Mouse (Mus musculus): ENCODE results near the gene Ephb2. TPM values are rescaled to one million over a fixed set of nuclear protein-coding genes. Genes with fewer than 3 reads are reported as not detected.

Ephb2 gene
- polyA plus RNA-seq, 1 experiment from 2014 or later, result 19.6 TPM

DNA sequence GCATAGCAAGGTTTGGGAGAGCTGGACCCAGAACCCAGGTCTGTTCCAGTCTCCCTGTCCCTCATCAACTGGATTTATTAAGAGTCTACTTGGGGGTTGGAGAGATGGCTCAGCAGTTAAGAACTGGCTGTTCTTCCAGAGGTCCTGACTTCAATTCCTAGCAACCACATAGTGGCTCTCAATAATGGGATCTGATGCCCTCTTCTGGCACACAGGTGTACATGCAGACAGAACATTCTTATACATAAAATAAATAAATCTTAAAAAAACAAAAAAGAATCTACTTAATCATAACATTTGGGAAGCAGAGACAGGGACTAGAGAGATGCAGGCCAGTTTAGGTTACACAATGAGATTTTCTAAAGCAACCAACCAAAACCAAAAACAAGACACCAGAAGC, 199.8 kb downstream of the Ephb2 start:
- Histone ChIP-seq H3K4me1 (ENCODE audit: control insufficient read depth, insufficient read depth, low read length) (0 out of 2 replicates have a peak, but pooled peaks cover 3% of the 10 kb centered on the region), H3K4me2 (ENCODE audit: low read depth, low read length) (no peak overlapping the region), H3K27me3 (ENCODE audit: control insufficient read depth, insufficient read depth, low read length) (peaks cover 3% of the 10 kb centered on the region; the same call in 1 of the 2 replicates), H3K9ac (replicated peaks; ENCODE audit: low read depth, low read length) (no peak overlapping the region), H3K4me3 (ENCODE audit: low read depth, low read length) (no peak overlapping the region), H3K9me3 (ENCODE audit: control insufficient read depth, low read length) (no peaks in the 10 kb centered on the region), H3K27ac (ENCODE audit: low read depth, low read length) (no peak overlapping the region), H3K36me3 (ENCODE audit: control insufficient read depth, insufficient read depth, low read length) (no peaks in the 10 kb centered on the region)
- ATAC-seq (ENCODE audit: low read depth), result no peak

DNA sequence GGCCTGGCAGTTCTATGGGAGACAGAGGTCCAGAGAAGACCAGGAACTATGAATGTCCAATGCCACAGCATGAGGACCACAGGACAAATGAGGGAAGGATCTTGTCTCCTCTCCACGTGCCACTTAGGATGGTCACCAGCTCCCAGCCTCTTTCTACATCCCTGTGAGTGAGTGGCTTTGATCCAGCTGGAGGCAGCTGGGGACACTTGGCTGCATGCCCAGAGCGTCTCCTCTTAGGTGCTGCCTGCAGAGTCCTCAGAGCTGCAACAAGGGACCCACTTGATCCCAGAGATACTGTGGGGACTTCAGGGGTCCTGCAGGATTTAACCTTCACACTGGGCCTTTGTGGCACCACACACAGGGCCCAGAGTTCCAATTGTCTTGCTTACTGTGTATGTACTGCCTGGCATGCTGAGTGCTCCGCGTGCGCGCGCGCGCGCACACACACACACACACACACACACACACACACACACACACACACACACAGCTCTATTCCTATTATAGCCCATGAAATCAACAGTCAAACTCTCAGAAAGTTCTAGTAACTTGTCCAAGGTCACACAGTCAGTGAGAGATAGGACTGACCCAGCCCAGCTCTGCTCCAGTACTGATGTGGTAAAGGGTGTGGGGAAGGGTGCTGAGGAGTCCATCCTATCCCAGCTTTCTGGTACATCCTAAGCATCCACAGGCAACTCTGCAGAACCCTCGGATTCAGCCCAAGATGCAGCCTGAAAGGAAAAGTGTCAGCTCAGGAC, 204.4 kb downstream of the Ephb2 start:
- Histone ChIP-seq H3K27me3 (ENCODE audit: control insufficient read depth, insufficient read depth, low read length) (peaks cover 3% of the 10 kb centered on the region; the same call in 1 of the 2 replicates), H3K9ac (replicated peaks; ENCODE audit: low read depth, low read length) (no peak overlapping the region), H3K27ac (ENCODE audit: low read depth, low read length) (no peak overlapping the region), H3K4me3 (ENCODE audit: low read depth, low read length) (no peak overlapping the region), H3K36me3 (ENCODE audit: control insufficient read depth, insufficient read depth, low read length) (no peaks in the 10 kb centered on the region), H3K4me1 (ENCODE audit: control insufficient read depth, insufficient read depth, low read length) (no peaks in the 10 kb centered on the region), H3K4me2 (ENCODE audit: low read depth, low read length) (no peak overlapping the region), H3K9me3 (ENCODE audit: control insufficient read depth, low read length) (no peaks in the 10 kb centered on the region)
- 77% methylated on average over 11 of the region's 11 CpGs for WGBS
- no peak for ATAC-seq (ENCODE audit: low read depth)

DNA sequence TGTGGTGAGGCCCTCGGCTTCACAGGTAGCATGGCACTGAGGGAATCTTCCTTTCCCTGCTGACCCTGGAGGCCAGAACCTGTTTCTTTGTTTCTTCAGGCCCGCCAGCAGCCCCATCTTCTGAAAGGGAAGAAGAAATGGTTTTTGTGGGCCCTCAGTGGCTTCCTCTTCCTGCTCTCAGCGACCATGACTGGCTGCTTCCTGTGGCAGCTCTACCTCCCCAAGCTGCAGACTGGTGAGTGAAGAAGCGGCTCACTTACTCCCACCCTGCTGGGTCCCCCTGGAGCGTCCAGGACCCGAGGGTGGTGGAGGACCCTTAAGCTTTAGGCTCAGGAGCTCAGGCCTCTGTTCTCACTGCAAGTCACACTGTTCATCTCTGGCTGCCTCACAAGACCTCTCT, 209.2 kb downstream of the Ephb2 start:
- no peak overlapping the region for H3K27ac ChIP-seq (ENCODE audit: low read depth, low read length)
- 76% methylated on average over 6 of the region's 6 CpGs for WGBS
- H3K9ac ChIP-seq (replicated peaks; ENCODE audit: low read depth, low read length), result no peak overlapping the region
- H3K27me3 ChIP-seq (ENCODE audit: control insufficient read depth, insufficient read depth, low read length), result no peaks in the 10 kb centered on the region
- no peak for ATAC-seq (ENCODE audit: low read depth)
- no peaks in the 10 kb centered on the region for H3K4me1 ChIP-seq (ENCODE audit: control insufficient read depth, insufficient read depth, low read length)
- no peaks in the 10 kb centered on the region for H3K36me3 ChIP-seq (ENCODE audit: control insufficient read depth, insufficient read depth, low read length)
- H3K9me3 ChIP-seq (ENCODE audit: control insufficient read depth, low read length), result no peaks in the 10 kb centered on the region
- H3K4me2 ChIP-seq (ENCODE audit: low read depth, low read length), result no peak overlapping the region
- H3K4me3 ChIP-seq (ENCODE audit: low read depth, low read length), result no peak overlapping the region

DNA sequence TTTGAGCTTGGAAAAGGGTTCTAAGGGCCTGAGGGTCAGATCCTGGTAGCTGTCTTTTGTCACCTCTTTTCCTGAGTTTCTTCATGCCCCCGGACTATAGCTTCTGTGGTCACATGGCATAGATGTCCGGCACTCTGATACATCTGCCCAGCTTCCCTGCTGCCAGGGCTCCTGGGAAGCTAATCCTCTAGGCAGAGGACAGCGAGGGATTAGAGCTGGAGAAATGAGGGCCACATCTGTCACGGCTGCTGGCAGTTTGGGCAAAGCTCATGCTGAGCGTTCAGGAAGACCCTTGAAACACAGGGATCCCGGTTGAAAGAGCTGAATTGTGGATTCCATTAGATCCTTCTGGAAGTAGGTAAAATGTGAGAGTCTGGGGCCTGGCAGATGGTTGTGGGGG, 213.4 kb downstream of the Ephb2 start, which contains the start of gene Lactbl1:
Gene Lactbl1, plus strand, starts transcription at position 234 of the 400 bp plus-strand sequence.
- Histone ChIP-seq H3K4me2 (ENCODE audit: low read depth, low read length) (no peak within 1 kb of the TSS), H3K4me1 (ENCODE audit: control insufficient read depth, insufficient read depth, low read length) (no peaks in the 10 kb centered on the region), H3K27ac (ENCODE audit: low read depth, low read length) (no peak within 1 kb of the TSS), H3K9ac (replicated peaks; ENCODE audit: low read depth, low read length) (no peak within 1 kb of the TSS), H3K27me3 (ENCODE audit: control insufficient read depth, insufficient read depth, low read length) (no peaks in the 10 kb centered on the region), H3K36me3 (ENCODE audit: control insufficient read depth, insufficient read depth, low read length) (no peaks in the 10 kb centered on the region), H3K4me3 (ENCODE audit: low read depth, low read length) (no peak within 1 kb of the TSS), H3K9me3 (ENCODE audit: control insufficient read depth, low read length) (no peaks in the 10 kb centered on the region)
- ATAC-seq (ENCODE audit: low read depth), result no peak
- 50% methylated on average over 6 of the region's 6 CpGs for WGBS

DNA sequence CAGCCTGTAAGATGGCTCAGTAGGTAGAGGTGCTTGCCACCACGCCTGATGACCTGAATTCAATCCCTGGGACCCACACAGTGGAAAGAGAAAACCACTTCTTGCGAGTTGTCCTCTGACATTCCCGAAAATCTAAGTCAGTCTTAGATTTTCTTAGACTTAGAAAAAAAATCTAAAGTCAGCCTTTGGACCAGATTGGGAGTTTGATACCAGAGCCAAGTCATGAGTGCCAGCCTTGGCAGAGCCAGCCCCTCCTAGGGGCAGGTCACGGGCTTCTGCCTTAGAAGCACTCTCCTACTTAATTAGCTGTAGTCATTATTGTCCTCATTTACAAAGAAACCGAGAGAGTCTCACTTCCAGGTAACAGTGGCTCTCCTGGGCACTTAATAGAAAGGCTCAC, 213.8 kb downstream of the Ephb2 start:
- H3K27ac ChIP-seq (ENCODE audit: low read depth, low read length), result no peak overlapping the region
- H3K36me3 ChIP-seq (ENCODE audit: control insufficient read depth, insufficient read depth, low read length), result no peaks in the 10 kb centered on the region
- WGBS, result 53% methylated on average over 5 of the region's 5 CpGs
- no peak overlapping the region for H3K4me2 ChIP-seq (ENCODE audit: low read depth, low read length)
- no peak for ATAC-seq (ENCODE audit: low read depth)
- no peaks in the 10 kb centered on the region for H3K27me3 ChIP-seq (ENCODE audit: control insufficient read depth, insufficient read depth, low read length)
- no peak overlapping the region for H3K9ac ChIP-seq (replicated peaks; ENCODE audit: low read depth, low read length)
- no peaks in the 10 kb centered on the region for H3K4me1 ChIP-seq (ENCODE audit: control insufficient read depth, insufficient read depth, low read length)
- no peaks in the 10 kb centered on the region for H3K9me3 ChIP-seq (ENCODE audit: control insufficient read depth, low read length)
- H3K4me3 ChIP-seq (ENCODE audit: low read depth, low read length), result no peak overlapping the region

DNA sequence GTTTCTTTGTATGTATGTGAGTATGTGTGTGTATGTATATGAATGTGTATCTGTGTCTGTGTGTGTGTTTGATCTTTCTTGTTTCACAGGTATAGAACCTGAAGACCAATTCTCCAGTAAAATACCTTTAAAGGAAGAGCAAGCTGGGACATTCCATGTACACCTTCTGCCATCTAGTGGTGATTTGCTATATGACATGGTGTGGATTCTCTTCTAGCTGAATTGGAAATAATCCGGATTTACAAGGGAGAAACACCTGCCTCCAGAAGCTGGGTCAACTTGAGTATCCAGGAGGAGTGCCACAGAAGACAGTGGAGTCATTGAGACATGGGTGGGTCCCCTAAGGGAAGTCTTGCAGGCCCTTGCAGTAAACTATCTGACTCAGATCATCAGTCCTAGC, 214.5 kb downstream of the Ephb2 start:
- Histone ChIP-seq H3K27ac (ENCODE audit: low read depth, low read length) (no peak overlapping the region), H3K27me3 (ENCODE audit: control insufficient read depth, insufficient read depth, low read length) (no peaks in the 10 kb centered on the region), H3K4me1 (ENCODE audit: control insufficient read depth, insufficient read depth, low read length) (no peaks in the 10 kb centered on the region), H3K36me3 (ENCODE audit: control insufficient read depth, insufficient read depth, low read length) (no peaks in the 10 kb centered on the region), H3K4me2 (ENCODE audit: low read depth, low read length) (no peak overlapping the region), H3K9me3 (ENCODE audit: control insufficient read depth, low read length) (no peaks in the 10 kb centered on the region), H3K9ac (replicated peaks; ENCODE audit: low read depth, low read length) (no peak overlapping the region), H3K4me3 (ENCODE audit: low read depth, low read length) (no peak overlapping the region)
- ATAC-seq (ENCODE audit: low read depth), result no peak
- 7% methylated on average over 1 of the region's 1 CpGs for WGBS

DNA sequence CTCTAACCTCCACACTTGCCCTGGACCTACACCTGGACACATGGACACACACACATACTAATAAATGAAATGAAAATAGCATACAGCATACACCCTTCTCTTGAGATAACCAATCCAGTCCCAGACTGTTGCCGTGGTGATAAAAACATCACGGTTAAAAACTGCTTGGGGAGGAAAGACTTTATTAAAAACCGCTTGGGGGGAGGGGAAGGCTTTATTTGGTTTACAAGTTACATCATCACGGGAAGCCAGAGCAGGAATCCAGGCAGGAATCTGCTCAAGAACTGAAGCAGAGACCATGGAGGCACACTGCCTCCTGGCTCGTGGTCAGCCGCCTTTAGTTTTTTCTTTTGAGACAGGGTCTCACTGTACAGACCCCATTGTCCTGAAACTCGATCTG, 222.1 kb downstream of the Ephb2 start:
- H3K9ac ChIP-seq (replicated peaks; ENCODE audit: low read depth, low read length), result no peak overlapping the region

DNA sequence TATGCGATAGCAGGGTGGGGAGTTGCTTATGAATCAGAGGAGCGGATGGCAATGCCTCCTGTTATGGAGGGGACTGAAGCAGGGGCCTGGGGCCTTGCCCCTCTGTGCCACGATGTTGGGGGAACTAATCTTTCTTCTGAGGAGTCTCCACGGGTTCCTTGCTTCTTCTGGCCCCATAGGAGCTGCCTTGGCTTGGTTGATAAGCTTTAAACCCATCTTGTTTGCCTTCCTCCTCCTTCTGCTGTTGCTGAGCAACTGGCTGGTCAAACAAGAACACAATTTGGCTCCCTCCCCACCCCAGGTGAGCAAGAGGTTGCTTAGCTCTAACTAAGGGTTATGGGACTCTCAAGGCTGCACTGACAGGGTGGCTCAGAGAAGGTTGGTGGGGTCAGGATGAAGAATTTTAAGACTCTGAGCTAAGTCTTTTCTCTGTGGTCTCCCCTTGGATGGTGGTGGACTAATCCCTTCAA, 225.4 kb downstream of the Ephb2 start, which contains the start of gene Tex46:
Gene Tex46, plus strand, starts transcription at position 51 of the 470 bp plus-strand sequence.
- Histone ChIP-seq H3K27ac (ENCODE audit: low read depth, low read length) (no peak within 1 kb of the TSS), H3K4me2 (ENCODE audit: low read depth, low read length) (no peak within 1 kb of the TSS), H3K4me3 (ENCODE audit: low read depth, low read length) (no peak within 1 kb of the TSS), H3K27me3 (ENCODE audit: control insufficient read depth, insufficient read depth, low read length) (no peaks in the 10 kb centered on the region), H3K9me3 (ENCODE audit: control insufficient read depth, low read length) (no peaks in the 10 kb centered on the region), H3K4me1 (ENCODE audit: control insufficient read depth, insufficient read depth, low read length) (no peaks in the 10 kb centered on the region), H3K9ac (replicated peaks; ENCODE audit: low read depth, low read length) (no peak within 1 kb of the TSS), H3K36me3 (ENCODE audit: control insufficient read depth, insufficient read depth, low read length) (no peaks in the 10 kb centered on the region)
- WGBS, result 66% methylated on average over 4 of the region's 4 CpGs
- no peak for ATAC-seq (ENCODE audit: low read depth)

More for the DNA sequence above, 222.1 kb downstream of the Ephb2 start:
- no peaks in the 10 kb centered on the region for H3K36me3 ChIP-seq (ENCODE audit: control insufficient read depth, insufficient read depth, low read length)
- H3K4me1 ChIP-seq (ENCODE audit: control insufficient read depth, insufficient read depth, low read length), result no peaks in the 10 kb centered on the region
- no peaks in the 10 kb centered on the region for H3K9me3 ChIP-seq (ENCODE audit: control insufficient read depth, low read length)
- ATAC-seq (ENCODE audit: low read depth), result no peak
- H3K4me3 ChIP-seq (ENCODE audit: low read depth, low read length), result no peak overlapping the region
- no peak overlapping the region for H3K4me2 ChIP-seq (ENCODE audit: low read depth, low read length)
- H3K27me3 ChIP-seq (ENCODE audit: control insufficient read depth, insufficient read depth, low read length), result no peaks in the 10 kb centered on the region
- WGBS, result 72% methylated on average over 7 of the region's 7 CpGs
- H3K27ac ChIP-seq (ENCODE audit: low read depth, low read length), result no peak overlapping the region

DNA sequence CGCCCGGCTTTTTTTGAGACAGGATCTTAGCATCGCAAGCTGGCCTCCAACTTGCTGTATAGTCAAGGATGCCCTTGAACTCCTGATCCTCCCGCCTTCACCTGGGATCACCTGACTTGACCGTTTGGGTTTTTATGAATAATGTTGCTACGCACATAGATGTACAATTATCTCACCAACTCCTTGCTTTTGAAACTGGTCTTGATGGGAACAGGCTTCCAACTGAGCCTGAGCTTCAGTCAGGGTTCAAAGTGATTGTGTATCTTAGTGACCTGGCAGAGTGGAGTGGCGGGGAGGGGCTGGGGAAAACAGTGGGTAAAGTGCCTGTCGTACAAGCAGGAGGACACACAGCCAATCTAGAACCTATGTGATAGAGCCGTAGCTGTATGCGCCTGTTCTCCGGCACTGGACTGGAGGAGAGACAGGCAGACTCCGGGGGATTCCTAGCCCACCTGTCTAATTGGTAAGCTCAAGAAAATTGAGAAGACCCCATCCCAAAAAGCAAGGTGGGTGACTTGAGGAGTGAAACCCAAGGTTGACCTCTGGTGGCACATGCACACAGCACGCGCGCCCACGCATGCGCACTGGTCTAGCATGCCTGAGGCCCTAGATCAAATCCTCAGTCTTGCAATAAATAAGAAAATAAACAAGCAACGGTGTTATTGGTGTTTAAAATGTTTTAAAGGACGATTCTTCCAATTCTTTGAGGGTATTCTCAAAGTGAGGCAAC, 229.9 kb downstream of the Ephb2 start:
- Histone ChIP-seq H3K9me3 (ENCODE audit: control insufficient read depth, low read length) (no peaks in the 10 kb centered on the region), H3K27me3 (ENCODE audit: control insufficient read depth, insufficient read depth, low read length) (peaks cover 3% of the 10 kb centered on the region; the same call in 1 of the 2 replicates), H3K4me2 (ENCODE audit: low read depth, low read length) (no peak overlapping the region), H3K27ac (ENCODE audit: low read depth, low read length) (no peak overlapping the region), H3K36me3 (ENCODE audit: control insufficient read depth, insufficient read depth, low read length) (no peaks in the 10 kb centered on the region), H3K9ac (replicated peaks; ENCODE audit: low read depth, low read length) (no peak overlapping the region), H3K4me3 (ENCODE audit: low read depth, low read length) (no peak overlapping the region), H3K4me1 (ENCODE audit: control insufficient read depth, insufficient read depth, low read length) (peaks cover 2% of the 10 kb centered on the region; the same call in 1 of the 2 replicates)
- ATAC-seq (ENCODE audit: low read depth), result no peak
- WGBS, result 93% methylated on average over 19 of the region's 19 CpGs

Data from neural tube, embryonic 14.5 days (tissue).